Mouse (Mus musculus) MEL (cell line): ENCODE data around the gene Stx4a. TPM values are rescaled to one million over a fixed set of nuclear protein-coding genes. Genes with fewer than 3 reads are reported as not detected.

Source experiments
- DNase-seq: peaks from one replicate; pipeline ENCODE4 v3.0.0; 2011; ENCODE audit warnings: low read depth, low spot score
- H3K27ac ChIP-seq: 2 replicates; pipeline ENCODE4 v1.5.1; 2012; ENCODE audit warnings: low read depth, mild to moderate bottlenecking, control low read depth, low read length, moderate library complexity; ENCODE audit not compliant: control insufficient read depth
- H3K27me3 ChIP-seq, 2 experiments: fragments of 150-350 bp in 1 of 2; sonication (generic) in 1 of 2; 2 replicates each; pipeline ENCODE4 v1.6.1; 2012; ENCODE audit warnings: low read length in 2 of 2, mild to moderate bottlenecking in 2 of 2, improper control_type of control experiment in 1 of 2, moderate library complexity in 1 of 2; ENCODE audit not compliant: insufficient read depth in 2 of 2, control insufficient read depth in 1 of 2
- H3K36me3 ChIP-seq, 2 experiments: 2 replicates each; pipeline ENCODE4 v1.6.1; 2012 to 2014; ENCODE audit warnings: low read length in 2 of 2, improper control_type of control experiment in 1 of 2, inconsistent platforms in 1 of 2, mild to moderate bottlenecking in 1 of 2; ENCODE audit not compliant: insufficient read depth in 2 of 2, control insufficient read depth in 1 of 2
- H3K4me1 ChIP-seq, 2 experiments: fragments of 150-350 bp in 1 of 2; sonication (generic) in 1 of 2; 2 replicates each; pipeline ENCODE4 v1.6.1; 2012; ENCODE audit warnings: low read length in 2 of 2, improper control_type of control experiment in 1 of 2, mild to moderate bottlenecking in 1 of 2; ENCODE audit not compliant: insufficient read depth in 2 of 2, control insufficient read depth in 1 of 2
- H3K4me3 ChIP-seq, 2 experiments: fragments of 150-350 bp in 1 of 2; sonication (generic) in 1 of 2; 2 replicates each; pipeline ENCODE4 v1.5.1; 2012; ENCODE audit warnings: low read depth in 2 of 2, low read length in 2 of 2, mild to moderate bottlenecking in 2 of 2, moderate library complexity in 2 of 2, control low read depth in 1 of 2, improper control_type of control experiment in 1 of 2; ENCODE audit not compliant: control insufficient read depth in 1 of 2, insufficient read depth in 1 of 2
- H3K79me2 ChIP-seq: 2 replicates; pipeline ENCODE4 v1.6.1; 2012; ENCODE audit warnings: mild to moderate bottlenecking, low read length, moderate library complexity; ENCODE audit not compliant: control insufficient read depth, poor library complexity, insufficient read depth
- H3K9ac ChIP-seq: 2 replicates; pipeline ENCODE4 v1.6.1; 2012; ENCODE audit warnings: low read depth, mild to moderate bottlenecking, control low read depth, low read length, moderate library complexity; ENCODE audit not compliant: control insufficient read depth, poor library complexity, severe bottlenecking
- H3K9me3 ChIP-seq: fragments of 150-350 bp; sonication (generic); replicated peaks from 2 replicates; pipeline ENCODE4 v1.6.1; 2012; ENCODE audit warnings: mild to moderate bottlenecking, low read length, improper control_type of control experiment, moderate library complexity; ENCODE audit not compliant: insufficient read depth
- BHLHE40 ChIP-seq: IDR thresholded peaks from 2 replicates; pipeline ENCODE4 v1.6.1; 2012; ENCODE audit warnings: low read depth, mild to moderate bottlenecking, inconsistent platforms, low read length, improper control_type of control experiment, borderline replicate concordance
- CHD2 ChIP-seq: IDR thresholded peaks from 2 replicates; pipeline ENCODE4 v1.6.1; 2011; ENCODE audit warnings: low read length, improper control_type of control experiment
- CTCF ChIP-seq, 3 experiments: IDR thresholded peaks in 2 of 3; conservative IDR thresholded peaks in 1 of 3; 2 replicates each; pipeline ENCODE4 v1.5.1; 2011 to 2012; ENCODE audit warnings: low read length in 3 of 3, low read depth in 2 of 3, mild to moderate bottlenecking in 2 of 3, improper control_type of control experiment in 1 of 3, inconsistent platforms in 1 of 3, mixed read lengths in 1 of 3, moderate library complexity in 1 of 3; ENCODE audit not compliant: control insufficient read depth in 1 of 3, insufficient read depth in 1 of 3, poor library complexity in 1 of 3, severe bottlenecking in 1 of 3
- E2F4 ChIP-seq: IDR thresholded peaks from 2 replicates; pipeline ENCODE4 v1.6.1; 2011; ENCODE audit warnings: low read depth, low read length, improper control_type of control experiment, borderline replicate concordance
- ELF1 ChIP-seq: IDR thresholded peaks from 2 replicates; pipeline ENCODE4 v1.6.1; 2014; ENCODE audit warnings: low read depth, mild to moderate bottlenecking, inconsistent platforms, low read length, improper control_type of control experiment, moderate library complexity
- EP300 ChIP-seq, 2 experiments: IDR thresholded peaks; 2 replicates each; pipeline ENCODE4 v1.6.1; 2011; ENCODE audit warnings: improper control_type of control experiment in 2 of 2, low read length in 2 of 2, low read depth in 1 of 2, mild to moderate bottlenecking in 1 of 2
- ETS1 ChIP-seq: IDR thresholded peaks from 2 replicates; pipeline ENCODE4 v1.6.1; 2012; ENCODE audit warnings: low read depth, mild to moderate bottlenecking, inconsistent platforms, low read length, improper control_type of control experiment, moderate library complexity
- GABPA ChIP-seq: IDR thresholded peaks from 2 replicates; pipeline ENCODE4 v1.6.1; 2012; ENCODE audit warnings: low read depth, mild to moderate bottlenecking, inconsistent platforms, low read length, improper control_type of control experiment, moderate library complexity
- GATA1 ChIP-seq: IDR thresholded peaks from 2 replicates; pipeline ENCODE4 v1.6.1; 2011; ENCODE audit warnings: low read depth, low read length, improper control_type of control experiment
- HCFC1 ChIP-seq: IDR thresholded peaks from 2 replicates; pipeline ENCODE4 v1.6.1; 2012; ENCODE audit warnings: low read depth, mild to moderate bottlenecking, inconsistent platforms, low read length, improper control_type of control experiment, moderate library complexity
- JUND ChIP-seq: IDR thresholded peaks from 2 replicates; pipeline ENCODE4 v1.6.1; 2011; ENCODE audit warnings: low read depth, mild to moderate bottlenecking, improper control_type of control experiment, low read length
- MAFK ChIP-seq: IDR thresholded peaks from 2 replicates; pipeline ENCODE4 v1.6.1; 2011; ENCODE audit warnings: low read depth, mild to moderate bottlenecking, low read length, improper control_type of control experiment, borderline replicate concordance
- MAX ChIP-seq: IDR thresholded peaks from 2 replicates; pipeline ENCODE4 v1.6.1; 2011; ENCODE audit warnings: low read length, improper control_type of control experiment
- MAZ ChIP-seq: IDR thresholded peaks from 2 replicates; pipeline ENCODE4 v1.6.1; 2012; ENCODE audit warnings: low read depth, mild to moderate bottlenecking, inconsistent platforms, low read length, improper control_type of control experiment
- MXI1 ChIP-seq: IDR thresholded peaks from 2 replicates; pipeline ENCODE4 v1.6.1; 2011; ENCODE audit warnings: mild to moderate bottlenecking, low read depth, low read length, improper control_type of control experiment
- MYC ChIP-seq: IDR thresholded peaks from 2 replicates; pipeline ENCODE4 v1.6.1; 2011; ENCODE audit warnings: low read depth, mild to moderate bottlenecking, low read length, improper control_type of control experiment, moderate library complexity
- POLR2A ChIP-seq, 2 experiments: IDR thresholded peaks; 2 replicates each; pipeline ENCODE4 v1.6.1; 2011 to 2012; ENCODE audit warnings: low read length in 2 of 2, mild to moderate bottlenecking in 2 of 2, control low read depth in 1 of 2, improper control_type of control experiment in 1 of 2, low read depth in 1 of 2, moderate library complexity in 1 of 2; ENCODE audit not compliant: control insufficient read depth in 1 of 2, insufficient read depth in 1 of 2, poor library complexity in 1 of 2
- POLR2AphosphoS2 ChIP-seq: IDR thresholded peaks from 2 replicates; pipeline ENCODE4 v1.6.1; 2011; ENCODE audit warnings: low read length, improper control_type of control experiment
- TAL1 ChIP-seq: IDR thresholded peaks from 2 replicates; pipeline ENCODE4 v1.6.1; 2012; ENCODE audit warnings: mild to moderate bottlenecking, inconsistent platforms, low read length, moderate library complexity, mixed read lengths
- UBTF ChIP-seq: IDR thresholded peaks from 2 replicates; pipeline ENCODE4 v1.6.1; 2012; ENCODE audit warnings: low read depth, mild to moderate bottlenecking, inconsistent platforms, low read length, improper control_type of control experiment, moderate library complexity, borderline replicate concordance; ENCODE audit not compliant: insufficient read depth
- USF1 ChIP-seq: IDR thresholded peaks from 2 replicates; pipeline ENCODE4 v1.6.1; 2014; ENCODE audit warnings: low read depth, mild to moderate bottlenecking, inconsistent platforms, low read length, improper control_type of control experiment, moderate library complexity
- USF2 ChIP-seq, 2 experiments: IDR thresholded peaks; 2 replicates each; pipeline ENCODE4 v1.6.1; 2011 to 2012; ENCODE audit warnings: improper control_type of control experiment in 2 of 2, low read length in 2 of 2, borderline replicate concordance in 1 of 2, inconsistent platforms in 1 of 2, low read depth in 1 of 2, mild to moderate bottlenecking in 1 of 2; ENCODE audit not compliant: insufficient read depth in 1 of 2
- ZC3H11A ChIP-seq: IDR thresholded peaks from 2 replicates; pipeline ENCODE4 v1.6.1; 2012; ENCODE audit warnings: low read depth, mild to moderate bottlenecking, inconsistent platforms, low read length, improper control_type of control experiment
- ZKSCAN1 ChIP-seq: IDR thresholded peaks from 2 replicates; pipeline ENCODE4 v1.6.1; 2012; ENCODE audit warnings: low read depth, mild to moderate bottlenecking, inconsistent platforms, low read length, improper control_type of control experiment, moderate library complexity
- ZMIZ1 ChIP-seq: IDR thresholded peaks from 2 replicates; pipeline ENCODE4 v1.6.1; 2012; ENCODE audit warnings: low read depth, mild to moderate bottlenecking, inconsistent platforms, low read length, improper control_type of control experiment, moderate library complexity
- ZNF384 ChIP-seq: IDR thresholded peaks from 2 replicates; pipeline ENCODE4 v1.6.1; 2012; ENCODE audit warnings: low read depth, mild to moderate bottlenecking, inconsistent platforms, low read length, improper control_type of control experiment
- polyA plus RNA-seq, 2 experiments: library from polyadenylated mRNA; stranded (reverse) in 1 of 2; unstranded in 1 of 2; fragments of >175 nt in 1 of 2; fragments of >200 nt in 1 of 2; gene quantifications; 2 replicates each; pipeline versions ENCODE4 v1.2.1 to v1.2.4; 2012; ENCODE audit warnings: low replicate concordance in 2 of 2, low read depth in 1 of 2; ENCODE audit not compliant: insufficient read length in 2 of 2, insufficient read depth in 1 of 2, missing spikeins in 1 of 2
- total RNA-seq: library from RNA; depleted of rRNA; stranded (reverse); fragments of 300-350 nt; gene quantifications from 2 replicates; pipeline ENCODE4 v1.2.3, GENCODE M21; 2012

Stx4a gene
- total and polyA plus RNA-seq, 3 experiments: 47.8 to 121 TPM; not detected in 1

DNA sequence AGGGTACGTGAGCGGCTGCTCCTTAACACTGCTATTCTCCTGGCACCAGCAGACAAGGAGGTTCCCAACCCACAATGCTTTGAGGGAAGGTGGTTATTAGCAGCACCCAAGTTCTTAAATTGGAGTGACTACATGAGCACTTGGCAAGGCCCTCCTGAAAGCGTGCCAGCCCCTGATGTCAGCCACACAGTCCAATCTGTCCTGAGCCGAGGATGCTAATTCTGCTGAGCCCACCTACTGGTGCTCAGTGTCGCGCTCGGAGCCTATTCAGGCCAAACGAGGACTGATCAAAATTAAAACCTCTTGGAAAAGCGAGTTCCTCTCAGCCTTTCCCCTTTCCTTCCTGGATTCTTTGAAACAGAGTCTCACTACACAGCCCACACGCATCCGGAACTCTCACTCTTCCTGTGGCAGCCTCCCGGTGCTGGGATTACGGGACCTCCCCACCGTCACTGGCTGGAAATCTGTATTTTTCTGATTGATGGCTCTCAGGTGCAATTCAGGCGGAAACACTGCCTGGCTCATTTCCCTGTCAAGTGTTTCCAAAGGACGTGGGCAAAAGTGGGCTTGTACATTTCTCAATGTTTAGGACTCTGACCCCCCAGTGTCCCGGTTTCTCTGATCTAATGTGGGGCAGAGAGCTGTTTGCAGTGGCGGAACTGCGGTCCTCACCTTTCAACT, 9.7 kb upstream of the Stx4a start:
- H3K27ac ChIP-seq: no peak overlapping the region
- H3K79me2 ChIP-seq: no peaks in the 10 kb centered on the region
- H3K4me1 ChIP-seq: no peaks in the 10 kb centered on the region
- H3K36me3 ChIP-seq: no peaks in the 10 kb centered on the region
- DNase-seq: no peak
- no peak for TF ChIP-seq ZKSCAN1
- no peak for TF ChIP-seq POLR2AphosphoS2
- no peak for TF ChIP-seq MAZ
- TF ChIP-seq MYC: no peak
- no peak for TF ChIP-seq E2F4
- TF ChIP-seq ZMIZ1: no peak
- no peak for TF ChIP-seq CHD2
- no peak for TF ChIP-seq ETS1
- TF ChIP-seq HCFC1: no peak
- no peak for TF ChIP-seq ZC3H11A
- no peak for TF ChIP-seq ZNF384
- no peak for TF ChIP-seq TAL1
- TF ChIP-seq JUND: no peak
- no peak for TF ChIP-seq MXI1
- no peak for TF ChIP-seq USF1
- no peak for TF ChIP-seq GABPA
- no peak for TF ChIP-seq GATA1
- TF ChIP-seq UBTF: no peak
- no peak for TF ChIP-seq POLR2A (IDR thresholded peaks at IDR 0.05; ENCODE audit: control insufficient read depth in 1 of 2, insufficient read depth in 1 of 2, low read depth in 1 of 2, low read length in 2 of 2, poor library complexity in 1 of 2)
- TF ChIP-seq BHLHE40: no peak
- TF ChIP-seq, all 39 proteins: peak for 0
- Histone ChIP-seq H3K9me3 (no peaks in the 10 kb centered on the region), H3K4me3 (no peak overlapping the region), H3K9ac (no peak overlapping the region), H3K27me3 (no peaks in the 10 kb centered on the region)

DNA sequence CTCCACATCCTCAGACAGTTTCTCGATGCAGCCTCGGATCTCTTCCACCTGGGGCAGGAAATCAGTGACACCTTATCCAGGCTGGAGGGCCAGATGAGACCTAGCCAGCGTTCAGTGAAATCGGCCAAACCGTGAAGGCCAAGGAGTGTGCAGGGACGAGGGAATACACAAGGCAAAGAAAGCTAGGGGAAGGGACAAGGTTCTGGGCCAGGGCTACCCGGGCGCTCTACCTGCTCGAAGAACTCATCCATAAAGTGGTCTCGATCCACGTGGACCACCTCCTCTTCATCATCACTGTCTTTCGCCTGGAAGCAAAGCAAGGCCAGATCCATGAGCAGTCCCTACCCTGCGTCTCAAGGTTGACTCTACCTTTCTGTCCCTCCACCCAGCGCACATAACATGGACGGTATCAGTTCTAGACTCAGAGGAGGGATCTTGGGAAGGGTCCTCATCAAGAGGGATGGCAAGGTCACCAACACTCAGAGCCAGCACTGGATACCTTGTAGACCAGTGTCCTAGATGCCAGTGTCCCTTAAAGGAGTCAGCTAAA, 8.9 kb upstream of the Stx4a start:
- no peak for DNase-seq
- Histone ChIP-seq H3K27me3 (no peaks in the 10 kb centered on the region), H3K27ac (no peak overlapping the region), H3K36me3 (no peaks in the 10 kb centered on the region), H3K9ac (no peak overlapping the region), H3K79me2 (no peaks in the 10 kb centered on the region), H3K4me3 (no peak overlapping the region), H3K4me1 (no peaks in the 10 kb centered on the region), H3K9me3 (no peaks in the 10 kb centered on the region)
- TF ChIP-seq MAFK (no peak), CTCF (IDR thresholded peaks at IDR 0.05 in 2 of 3, conservative IDR thresholded peaks at IDR 0.05 in 1 of 3; ENCODE audit: control insufficient read depth in 1 of 3, insufficient read depth in 1 of 3, low read depth in 2 of 3, low read length in 3 of 3, poor library complexity in 1 of 3, severe bottlenecking in 1 of 3) (no peak), ELF1 (no peak), BHLHE40 (no peak), POLR2AphosphoS2 (no peak), USF2 (IDR thresholded peaks at IDR 0.05; ENCODE audit: borderline replicate concordance in 1 of 2, insufficient read depth in 1 of 2, low read depth in 1 of 2, low read length in 2 of 2) (no peak), CHD2 (no peak), EP300 (IDR thresholded peaks at IDR 0.05; ENCODE audit: low read depth in 1 of 2, low read length in 2 of 2) (no peak), ZMIZ1 (no peak), ZC3H11A (no peak), UBTF (no peak), HCFC1 (no peak), MAX (no peak)
